Mouse (Mus musculus) retina, postnatal 1 day (tissue): ENCODE data around the gene Vmn1r73.

Source experiments
- DNase-seq: peaks from one replicate; pipeline ENCODE4 v3.0.0-alpha.2; 2012

Gene Vmn1r73

DNA sequence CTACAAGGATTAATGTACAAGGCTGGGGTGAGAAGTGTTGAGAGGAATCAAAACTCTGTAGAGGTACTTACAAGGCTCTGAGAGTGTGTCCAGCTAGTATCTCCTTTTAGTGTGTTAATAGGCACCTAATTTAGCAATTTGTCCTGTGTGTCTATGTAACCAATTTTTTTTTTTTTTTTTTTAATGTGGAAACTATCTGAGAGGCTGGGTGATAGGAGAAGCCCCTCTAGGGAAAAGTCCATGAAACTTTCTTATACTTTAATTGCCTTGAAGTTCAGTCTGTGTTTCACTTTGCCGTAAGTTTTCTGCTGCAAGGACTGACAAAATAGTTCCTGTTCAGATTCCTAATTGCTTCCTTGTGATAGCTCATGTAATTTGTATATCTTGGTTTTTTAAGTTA lies at the start of gene Vmn1r73:
TSS of gene Vmn1r73 (plus strand) at position 301 of the 400 bp plus-strand sequence.
- DNase-seq = no peak
